Mouse (Mus musculus) heart, embryonic 15.5 days (tissue): ENCODE data around the gene Kcnma1. TPM values are rescaled to one million over a fixed set of nuclear protein-coding genes. Genes with fewer than 3 reads are reported as not detected.

Experiments
- ATAC-seq: fragments of 200-750 bp; cut with Nextera tagmentation; replicated peaks from 2 replicates; pipeline ENCODE4 v1.8.0; 2017; ENCODE audit warnings: low read depth, moderate TSS enrichment; ENCODE audit not compliant: insufficient number of reproducible peaks, insufficient read depth, low FRiP score
- H3K27ac ChIP-seq: fragments of 300-500 bp; sonication (generic); 2 replicates; pipeline ENCODE4 v1.5.1; 2015; ENCODE audit warnings: mild to moderate bottlenecking, inconsistent platforms
- H3K27me3 ChIP-seq: fragments of 300-500 bp; sonication (generic); 2 replicates; pipeline ENCODE4 v1.6.1; 2015; ENCODE audit warnings: inconsistent platforms
- H3K36me3 ChIP-seq: fragments of 300-500 bp; sonication (generic); 2 replicates; pipeline ENCODE4 v1.6.1; 2015; ENCODE audit warnings: mild to moderate bottlenecking, inconsistent platforms
- H3K4me1 ChIP-seq: fragments of 300-500 bp; sonication (generic); replicated peaks from 2 replicates; pipeline ENCODE4 v1.6.1; 2015; ENCODE audit warnings: inconsistent platforms
- H3K4me2 ChIP-seq: fragments of 300-500 bp; sonication (generic); 2 replicates; pipeline ENCODE4 v1.6.1; 2015; ENCODE audit warnings: inconsistent platforms, mild to moderate bottlenecking, moderate library complexity
- H3K4me3 ChIP-seq: fragments of 300-500 bp; sonication (generic); 2 replicates; pipeline ENCODE4 v1.5.1; 2015; ENCODE audit warnings: mild to moderate bottlenecking, inconsistent platforms
- H3K9ac ChIP-seq: fragments of 300-500 bp; sonication (generic); 2 replicates; pipeline ENCODE4 v1.6.1; 2015; ENCODE audit warnings: mild to moderate bottlenecking, inconsistent platforms
- H3K9me3 ChIP-seq: fragments of 300-500 bp; sonication (generic); replicated peaks from 2 replicates; pipeline ENCODE4 v1.6.1; 2016; ENCODE audit warnings: inconsistent platforms
- WGBS: fragments of 180-500 bp; shearing (Covaris S2); methylation state at CpG from one replicate; pipeline ENCODE4 v1.1.7; 2015; ENCODE audit warnings: mixed read lengths; 5-methylcytosine and 5-hydroxymethylcytosine counted together
- polyA plus RNA-seq: library from polyadenylated mRNA; unstranded; fragments of >200 nt; fragmentation: Nextera tagmentation; extraction: Ambion mirVana; gene quantifications from 2 replicates; pipeline ENCODE4 v1.2.1, GENCODE M21; 2015

Gene Kcnma1
- polyA plus RNA-seq, 1 experiment from 2014 or later: 0.23 TPM

GRCm38 (mm10) chr14:23429043-23429442 is 585.2 kb downstream of the Kcnma1 start:
- no peaks in the 10 kb centered on the region for H3K9me3 ChIP-seq
- ATAC-seq: no peak
- H3K27ac ChIP-seq: no peak overlapping the region
- whole genome bisulfite sequencing: 29% methylated on average over 4 of the region's 4 CpGs
- no peak overlapping the region for H3K4me2 ChIP-seq
- H3K4me1 ChIP-seq: no peaks in the 10 kb centered on the region
- no peaks in the 10 kb centered on the region for H3K36me3 ChIP-seq
- H3K4me3 ChIP-seq: no peak overlapping the region
- H3K9ac ChIP-seq: no peak overlapping the region
- H3K27me3 ChIP-seq: no peaks in the 10 kb centered on the region

GRCm38 (mm10) chr14:23422481-23423040 is 591.7 kb downstream of the Kcnma1 start:
- Histone ChIP-seq H3K9ac (no peak overlapping the region), H3K27ac (no peak overlapping the region), H3K27me3 (no peaks in the 10 kb centered on the region), H3K4me1 (no peaks in the 10 kb centered on the region), H3K4me2 (no peak overlapping the region), H3K36me3 (no peaks in the 10 kb centered on the region), H3K9me3 (no peaks in the 10 kb centered on the region), H3K4me3 (no peak overlapping the region)
- WGBS: 82% methylated on average over 12 of the region's 12 CpGs
- no peak for ATAC-seq

- Histone ChIP-seq H3K36me3 (no peaks in the 10 kb centered on the region), H3K4me1 (no peaks in the 10 kb centered on the region), H3K4me3 (no peak overlapping the region), H3K27me3 (no peaks in the 10 kb centered on the region), H3K4me2 (no peak overlapping the region), H3K9ac (no peak overlapping the region), H3K9me3 (no peaks in the 10 kb centered on the region), H3K27ac (no peak overlapping the region)
- no peak for ATAC-seq
- WGBS: 78% methylated on average over 3 of the region's 3 CpGs
Observed at GRCm38 (mm10) chr14:23418955-23419354, 595.3 kb downstream of the Kcnma1 start.

DNA sequence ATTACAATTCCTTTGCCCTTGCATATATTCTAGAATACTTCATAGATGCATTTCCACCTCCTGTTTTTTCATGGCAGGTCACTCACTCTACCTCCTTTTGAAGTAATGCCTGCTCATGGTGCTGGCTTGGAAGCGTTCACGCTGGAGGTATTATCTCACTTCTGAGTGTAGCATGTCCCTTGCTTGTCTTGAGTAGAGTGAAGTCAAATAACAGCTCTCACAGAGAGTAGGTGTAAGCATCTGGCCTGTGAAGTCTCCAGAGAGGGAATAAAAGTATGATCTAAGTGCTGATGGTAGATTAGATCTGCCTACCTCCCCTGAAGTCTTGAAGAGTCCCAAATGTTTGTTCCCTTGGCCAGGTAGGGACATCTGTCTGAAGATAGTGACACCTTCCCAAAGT is 607.2 kb downstream of the Kcnma1 start:
- no peak for ATAC-seq
- 74% methylated on average over 2 of the region's 2 CpGs for WGBS

DNA sequence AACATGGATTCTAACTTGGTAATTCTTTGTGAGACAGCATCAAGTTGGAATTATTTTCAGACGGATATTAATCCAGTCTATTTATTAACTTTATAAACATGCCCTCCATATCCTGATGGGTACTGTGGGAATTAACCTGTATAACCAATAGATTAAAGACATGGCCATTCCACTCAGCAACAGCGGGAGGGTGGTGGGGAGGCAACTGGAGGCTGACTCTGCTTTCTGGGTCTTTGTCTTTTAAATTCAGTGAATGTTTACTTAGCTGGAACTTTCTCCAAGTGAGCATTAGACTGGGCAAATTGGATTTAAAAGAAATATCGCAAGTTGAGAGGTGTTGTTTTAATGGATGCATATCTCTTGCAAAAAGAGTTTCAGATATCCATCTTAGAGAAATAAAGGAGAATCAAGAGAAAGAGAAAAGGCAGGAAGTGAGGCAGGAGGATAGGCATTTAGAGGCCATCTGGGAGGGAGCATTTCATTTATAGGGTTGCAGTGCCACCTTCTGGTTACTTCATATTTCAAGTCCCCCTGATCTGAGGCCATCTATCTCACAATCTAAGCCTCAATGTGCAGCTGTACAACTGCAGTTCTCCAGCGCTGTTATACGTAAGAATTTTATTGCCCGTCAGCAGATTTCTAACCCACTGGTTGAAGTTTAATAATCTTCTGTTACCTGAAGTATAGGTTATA is 613.4 kb downstream of the Kcnma1 start:
- 21% methylated on average over 6 of the region's 6 CpGs for WGBS
- no peak overlapping the region for H3K9ac ChIP-seq
- H3K4me2 ChIP-seq: no peak overlapping the region
- no peaks in the 10 kb centered on the region for H3K36me3 ChIP-seq
- no peaks in the 10 kb centered on the region for H3K9me3 ChIP-seq
- ATAC-seq: no peak
- H3K27me3 ChIP-seq: no peaks in the 10 kb centered on the region
- no peak overlapping the region for H3K4me3 ChIP-seq
- no peak overlapping the region for H3K27ac ChIP-seq
- H3K4me1 ChIP-seq: no peaks in the 10 kb centered on the region

More for the DNA sequence above, 607.2 kb downstream of the Kcnma1 start:
- no peak overlapping the region for H3K9ac ChIP-seq
- no peak overlapping the region for H3K4me2 ChIP-seq
- no peaks in the 10 kb centered on the region for H3K9me3 ChIP-seq
- no peaks in the 10 kb centered on the region for H3K36me3 ChIP-seq
- no peaks in the 10 kb centered on the region for H3K27me3 ChIP-seq
- H3K4me3 ChIP-seq: no peak overlapping the region
- H3K27ac ChIP-seq: no peak overlapping the region
- no peaks in the 10 kb centered on the region for H3K4me1 ChIP-seq

- Histone ChIP-seq H3K4me2 (no peak overlapping the region), H3K4me1 (no peaks in the 10 kb centered on the region), H3K27me3 (no peaks in the 10 kb centered on the region), H3K36me3 (no peaks in the 10 kb centered on the region), H3K27ac (no peak overlapping the region), H3K9me3 (no peaks in the 10 kb centered on the region), H3K4me3 (no peak overlapping the region), H3K9ac (no peak overlapping the region)
- no peak for ATAC-seq
- 72% methylated on average over 1 of the region's 1 CpGs for WGBS
Observed at GRCm38 (mm10) chr14:23397642-23398041, 616.6 kb downstream of the Kcnma1 start.

DNA sequence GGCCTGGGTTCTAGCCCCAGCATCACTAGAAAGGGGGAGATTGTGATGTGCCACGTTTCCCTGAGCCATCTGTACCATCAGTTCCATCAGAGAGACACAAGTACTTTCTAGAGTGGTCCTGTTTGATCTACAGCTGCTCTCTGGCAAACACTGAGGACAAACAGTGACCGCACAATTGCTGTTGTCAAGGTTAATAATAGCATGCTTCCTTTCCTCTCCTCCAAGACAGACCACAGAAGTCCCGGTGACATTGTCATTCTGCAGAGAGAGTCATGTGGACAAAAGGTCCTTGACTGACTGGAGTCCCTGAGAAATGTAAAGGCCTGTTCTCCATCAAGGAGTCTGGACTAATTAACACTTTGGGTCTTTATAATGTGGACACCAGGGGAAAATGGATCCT is 622.7 kb downstream of the Kcnma1 start:
- Histone ChIP-seq H3K27ac (no peak overlapping the region), H3K27me3 (no peaks in the 10 kb centered on the region), H3K4me3 (no peak overlapping the region), H3K36me3 (no peaks in the 10 kb centered on the region), H3K9me3 (no peaks in the 10 kb centered on the region), H3K4me1 (0 out of 2 replicates have a peak, but pooled peaks cover 3% of the 10 kb centered on the region), H3K4me2 (no peak overlapping the region), H3K9ac (no peak overlapping the region)
- WGBS: 22% methylated on average over 3 of the region's 3 CpGs
- no peak for ATAC-seq

- 81% methylated on average over 5 of the region's 5 CpGs for WGBS
- no peak for ATAC-seq
- Histone ChIP-seq H3K9me3 (no peaks in the 10 kb centered on the region), H3K27ac (no peak overlapping the region), H3K4me1 (0 out of 2 replicates have a peak, but pooled peaks cover 3% of the 10 kb centered on the region), H3K36me3 (no peaks in the 10 kb centered on the region), H3K9ac (no peak overlapping the region), H3K4me3 (no peak overlapping the region), H3K27me3 (no peaks in the 10 kb centered on the region), H3K4me2 (no peak overlapping the region)
Observed at GRCm38 (mm10) chr14:23390768-23391167, 623.5 kb downstream of the Kcnma1 start.

- Histone ChIP-seq H3K36me3 (no peaks in the 10 kb centered on the region), H3K9me3 (no peaks in the 10 kb centered on the region), H3K4me1 (0 out of 2 replicates have a peak, but pooled peaks cover 3% of the 10 kb centered on the region), H3K9ac (no peak overlapping the region), H3K4me3 (no peak overlapping the region), H3K27ac (no peak overlapping the region), H3K4me2 (no peak overlapping the region), H3K27me3 (no peaks in the 10 kb centered on the region)
- ATAC-seq: no peak
- 65% methylated on average over 4 of the region's 4 CpGs for WGBS
Observed at GRCm38 (mm10) chr14:23390161-23390560, 624.1 kb downstream of the Kcnma1 start.

- Histone ChIP-seq H3K27me3 (no peaks in the 10 kb centered on the region), H3K4me3 (no peak overlapping the region), H3K9ac (no peak overlapping the region), H3K27ac (no peak overlapping the region), H3K9me3 (no peaks in the 10 kb centered on the region), H3K4me1 (0 out of 2 replicates have a peak, but pooled peaks cover under 1% of the 10 kb centered on the region), H3K4me2 (no peak overlapping the region), H3K36me3 (no peaks in the 10 kb centered on the region)
- WGBS: 97% methylated on average over 3 of the region's 3 CpGs
- no peak for ATAC-seq
Observed at GRCm38 (mm10) chr14:23386786-23387185, 627.5 kb downstream of the Kcnma1 start.

GRCm38 (mm10) chr14:23385776-23386608 is 628.3 kb downstream of the Kcnma1 start:
- H3K4me1 ChIP-seq: no peaks in the 10 kb centered on the region
- H3K27ac ChIP-seq: no peak overlapping the region
- H3K9me3 ChIP-seq: no peaks in the 10 kb centered on the region
- ATAC-seq: no peak; the same call in 1 of the 2 replicates
- 35% methylated on average over 11 of the region's 11 CpGs for WGBS
- H3K36me3 ChIP-seq: no peaks in the 10 kb centered on the region
- no peak overlapping the region for H3K4me2 ChIP-seq
- no peak overlapping the region for H3K4me3 ChIP-seq
- no peaks in the 10 kb centered on the region for H3K27me3 ChIP-seq
- no peak overlapping the region for H3K9ac ChIP-seq
